Mouse (Mus musculus) heart, adult 8-10 months (tissue): Measurements from ENCODE around the gene Gm45837. TPM values are rescaled to one million over a fixed set of nuclear protein-coding genes. Genes with fewer than 3 reads are reported as not detected.
A peak's percentile ranks its signal among the peaks of the same experiment; 100 is the strongest.

Source experiments
- DNase-seq: peaks from one replicate; pipeline ENCODE4 v3.0.0; 2022; ENCODE audit warnings: low spot score
- total RNA-seq, 4 experiments: library from RNA; stranded (reverse); gene quantifications; 2 replicates each; pipeline ENCODE4 v1.2.4; 2022

Gene Gm45837
- total RNA-seq, 4 experiments from 2014 or later, result 3.7 to 4.3 TPM; not detected in 2

- DNase-seq, result peak; percentile 79
Measured at GRCm38 (mm10) chr7:101465392-101465791, 54.7 kb downstream of the Gm45837 start.

- peak; percentile 65 for DNase-seq
Measured at GRCm38 (mm10) chr7:101465850-101466580, 55.3 kb downstream of the Gm45837 start.

- no peak for DNase-seq
Measured at GRCm38 (mm10) chr7:101466581-101467081, 55.9 kb downstream of the Gm45837 start.

GRCm38 (mm10) chr7:101471423-101471822, 60.7 kb downstream of the Gm45837 start:
- DNase-seq, result no peak

- DNase-seq, result no peak
Measured at GRCm38 (mm10) chr7:101471968-101472480, 61.3 kb downstream of the Gm45837 start.

GRCm38 (mm10) chr7:101472598-101473558, 62.2 kb downstream of the Gm45837 start:
- peak; percentile 62 for DNase-seq

- DNase-seq, result no peak
Measured at GRCm38 (mm10) chr7:101474399-101474811, 63.7 kb downstream of the Gm45837 start.

GRCm38 (mm10) chr7:101476028-101476427, 65.3 kb downstream of the Gm45837 start:
- DNase-seq, result no peak

GRCm38 (mm10) chr7:101476493-101476892, 65.8 kb downstream of the Gm45837 start:
- DNase-seq, result no peak

GRCm38 (mm10) chr7:101477200-101477599, 66.5 kb downstream of the Gm45837 start:
- DNase-seq, result no peak

- no peak for DNase-seq
Measured at GRCm38 (mm10) chr7:101478099-101478498, 67.4 kb downstream of the Gm45837 start.

- DNase-seq, result no peak
Measured at GRCm38 (mm10) chr7:101479841-101480240, 69.2 kb downstream of the Gm45837 start.

GRCm38 (mm10) chr7:101480671-101481070, 70.0 kb downstream of the Gm45837 start:
- no peak for DNase-seq

GRCm38 (mm10) chr7:101481872-101482498, 71.3 kb downstream of the Gm45837 start:
- DNase-seq, result no peak

- no peak for DNase-seq
Measured at GRCm38 (mm10) chr7:101482499-101483081, 71.9 kb downstream of the Gm45837 start.

GRCm38 (mm10) chr7:101483498-101484115, 72.9 kb downstream of the Gm45837 start:
- DNase-seq, result no peak

- no peak for DNase-seq
Measured at GRCm38 (mm10) chr7:101487102-101487501, 76.4 kb downstream of the Gm45837 start.

- peak; percentile 58 for DNase-seq
Measured at GRCm38 (mm10) chr7:101490952-101491351, 80.3 kb downstream of the Gm45837 start.

GRCm38 (mm10) chr7:101498385-101498784, 87.7 kb downstream of the Gm45837 start:
- no peak for DNase-seq

GRCm38 (mm10) chr7:101499251-101499650, 88.6 kb downstream of the Gm45837 start:
- DNase-seq, result no peak

- no peak for DNase-seq
Measured at GRCm38 (mm10) chr7:101499701-101500100, 89.0 kb downstream of the Gm45837 start.
